Mouse (Mus musculus) gastrocnemius, postnatal 4 days (tissue): ENCODE measurements at regions not wholly inside any gene's neighbourhood (a gene's known extent, or its start where the extent isn't known, plus 50 kb on each side); places are given as distances from the start of the nearest gene placed in this dataset.

Source experiments
- DNase-seq, 2 experiments: peaks; one replicate each; pipeline ENCODE4 v3.0.0; 2021 to 2022; ENCODE audit warnings: low spot score in 2 of 2, mixed read lengths in 2 of 2

GRCm38 (mm10) chr9:24942943-24943342 is 146.3 kb upstream of the Gm10181 start:
- DNase-seq = no peak

GRCm38 (mm10) chr9:24943830-24944229 is 145.4 kb upstream of the Gm10181 start:
- no peak for DNase-seq

GRCm38 (mm10) chr9:24952516-24952915 is 136.7 kb upstream of the Gm10181 start:
- no peak for DNase-seq

- DNase-seq = no peak
Measured at GRCm38 (mm10) chr9:24955641-24956040, 133.6 kb upstream of the Gm10181 start.

- no peak for DNase-seq
Measured at GRCm38 (mm10) chr9:24956566-24956965, 132.7 kb upstream of the Gm10181 start.

- DNase-seq = no peak
Measured at GRCm38 (mm10) chr9:24963290-24963689, 125.9 kb upstream of the Gm10181 start.

DNA sequence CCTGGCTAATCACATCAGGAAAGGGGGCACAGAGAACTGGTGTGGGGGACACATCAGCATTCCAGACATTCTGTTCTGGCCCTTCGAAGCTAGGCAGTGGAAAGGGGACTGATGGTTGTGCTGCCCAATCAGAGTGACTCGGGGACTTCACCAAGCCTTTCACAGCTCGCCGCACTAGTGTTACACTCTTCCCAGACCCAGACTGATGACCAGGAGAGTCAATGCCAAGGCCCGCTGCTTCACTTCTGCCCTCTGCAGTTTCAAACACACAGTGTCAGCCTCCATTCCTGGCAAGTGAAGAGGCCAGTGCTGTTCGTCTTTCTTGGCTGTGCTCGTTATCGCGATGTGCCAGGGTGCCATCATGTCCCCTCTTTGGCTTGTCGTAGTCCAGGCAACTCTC is 121.7 kb upstream of the Gm10181 start:
- DNase-seq = no peak

GRCm38 (mm10) chr9:24974021-24974741 is 115.0 kb upstream of the Gm10181 start:
- DNase-seq = no peak

GRCm38 (mm10) chr9:24982796-24983195 is 106.4 kb upstream of the Gm10181 start:
- DNase-seq = no peak

GRCm38 (mm10) chr9:24994491-24994890 is 94.7 kb upstream of the Gm10181 start:
- no peak for DNase-seq

DNA sequence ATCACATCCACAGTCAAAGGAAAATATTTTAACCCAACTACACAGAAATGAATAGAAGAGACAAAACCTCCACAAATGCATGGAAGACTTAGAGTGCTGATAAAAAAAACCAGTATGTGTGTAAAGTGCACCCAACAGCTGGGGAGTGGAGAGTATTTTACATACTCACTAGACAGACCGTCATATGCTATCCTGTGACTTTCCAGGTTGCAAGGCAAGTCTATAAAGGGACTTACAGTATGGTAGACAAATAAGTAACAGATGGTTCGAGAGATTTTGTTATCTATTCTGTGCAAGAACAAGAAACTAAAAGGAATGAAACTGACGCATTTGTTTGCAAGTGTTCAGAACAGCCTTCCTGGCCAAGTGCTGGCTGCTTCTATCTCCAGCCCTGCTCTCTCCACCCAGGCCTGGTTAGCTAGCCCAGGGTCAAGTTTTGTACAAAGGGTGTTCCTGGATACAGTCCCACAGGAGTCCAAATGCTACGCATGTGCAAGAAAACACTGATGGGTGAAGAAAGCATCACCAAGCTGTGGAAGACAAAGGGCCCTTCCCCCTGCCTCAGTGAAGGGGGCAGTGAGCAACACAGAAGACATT is 68.0 kb upstream of the Gm10181 start:
- no peak for DNase-seq

- no peak for DNase-seq
Measured at GRCm38 (mm10) chr9:25022439-25022838, 66.8 kb upstream of the Gm10181 start.

GRCm38 (mm10) chr9:25024486-25024885 is 64.7 kb upstream of the Gm10181 start:
- no peak for DNase-seq

GRCm38 (mm10) chr9:25027581-25027980 is 61.6 kb upstream of the Gm10181 start:
- DNase-seq = peak in 1 of 2 experiments; percentile 26

DNA sequence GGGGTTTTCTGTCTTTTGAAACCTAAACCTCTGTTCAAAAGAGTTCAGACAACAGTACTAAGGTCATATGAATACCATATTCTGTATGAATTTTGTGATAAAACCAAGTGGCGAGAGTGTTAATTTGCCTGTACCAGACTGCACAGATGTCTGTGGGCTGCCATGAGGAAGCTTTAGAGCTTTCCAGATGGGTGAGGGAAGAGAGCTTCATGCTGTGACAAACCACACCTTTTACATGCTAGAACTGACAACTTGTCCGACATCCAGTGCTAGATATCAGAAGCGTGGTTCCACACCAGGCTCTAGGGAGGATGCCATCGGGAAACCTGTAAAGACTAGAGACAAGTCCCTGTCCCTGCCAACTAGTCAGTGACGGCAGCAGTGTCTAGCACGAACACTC is 60.9 kb upstream of the Gm10181 start:
- DNase-seq = no peak

DNA sequence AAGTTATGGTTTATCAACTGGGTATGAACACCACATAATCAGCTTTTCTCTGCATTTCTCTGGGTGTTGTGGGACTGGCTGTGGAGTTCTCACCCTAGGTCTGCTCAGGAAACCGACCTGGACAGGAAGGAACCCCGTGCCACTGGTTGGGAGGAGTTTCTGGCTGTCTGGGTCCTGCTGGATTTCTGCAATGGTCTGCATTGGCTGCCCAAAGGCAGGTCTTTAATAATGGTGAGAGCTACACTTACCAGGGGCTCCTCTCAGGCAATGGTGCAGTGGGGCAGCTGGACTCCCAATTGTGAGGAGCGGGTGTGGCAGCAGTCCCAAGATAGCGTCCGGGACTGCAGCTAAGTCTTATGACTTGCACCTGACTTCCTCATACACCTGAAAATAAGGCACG is 57.8 kb upstream of the Gm10181 start:
- no peak for DNase-seq
